Mouse (Mus musculus): ENCODE measurements around the gene Adamts20. TPM values are rescaled to one million over a fixed set of nuclear protein-coding genes. Genes with fewer than 3 reads are reported as not detected.
"Not testable (repeated sequence)": the region's sequence is repeated elsewhere in the genome, so short reads cannot be mapped to it uniquely, and the experiment has no call there.

The Adamts20 gene
- total RNA-seq (2015; ENCODE audit: low replicate concordance) (not detected in 2 replicates), total RNA-seq (2017; ENCODE audit: low replicate concordance) (not detected in 2 replicates)

- no peak for ATAC-seq (replicated peaks; ENCODE audit: low FRiP score, poor library complexity, severe bottlenecking)
These were observed at the start of gene Adamts20 for GRCm38 (mm10) chr15:94465318-94465717. Gene Adamts20, minus strand, starts transcription at chr15:94465418.

GRCm38 (mm10) chr15:94503451-94504215 lies 38.4 kb upstream of the Adamts20 start:
- ATAC-seq (replicated peaks; ENCODE audit: low FRiP score, poor library complexity, severe bottlenecking): no peak

GRCm38 (mm10) chr15:94499260-94499659 lies 34.0 kb upstream of the Adamts20 start:
- ATAC-seq (replicated peaks; ENCODE audit: low FRiP score, poor library complexity, severe bottlenecking): no peak

GRCm38 (mm10) chr15:94495936-94496335 lies 30.7 kb upstream of the Adamts20 start:
- no peak for ATAC-seq (replicated peaks; ENCODE audit: low FRiP score, poor library complexity, severe bottlenecking)

GRCm38 (mm10) chr15:94494445-94494844 lies 29.2 kb upstream of the Adamts20 start:
- no peak for ATAC-seq (replicated peaks; ENCODE audit: low FRiP score, poor library complexity, severe bottlenecking)

- no peak for ATAC-seq (replicated peaks; ENCODE audit: low FRiP score, poor library complexity, severe bottlenecking)
These were observed 24.2 kb upstream of the Adamts20 start for GRCm38 (mm10) chr15:94489433-94489832.

- not testable (repeated sequence) for ATAC-seq (replicated peaks; ENCODE audit: low FRiP score, poor library complexity, severe bottlenecking)
These were observed 22.8 kb upstream of the Adamts20 start for GRCm38 (mm10) chr15:94488028-94488427.

GRCm38 (mm10) chr15:94482555-94482954 lies 17.3 kb upstream of the Adamts20 start:
- no peak for ATAC-seq (replicated peaks; ENCODE audit: low FRiP score, poor library complexity, severe bottlenecking)

- no peak for ATAC-seq (replicated peaks; ENCODE audit: low FRiP score, poor library complexity, severe bottlenecking)
These were observed 15.6 kb upstream of the Adamts20 start for GRCm38 (mm10) chr15:94480792-94481191.

GRCm38 (mm10) chr15:94480248-94480647 lies 15.0 kb upstream of the Adamts20 start:
- no peak for ATAC-seq (replicated peaks; ENCODE audit: low FRiP score, poor library complexity, severe bottlenecking)

- no peak for ATAC-seq (replicated peaks; ENCODE audit: low FRiP score, poor library complexity, severe bottlenecking)
These were observed 14.4 kb upstream of the Adamts20 start for GRCm38 (mm10) chr15:94479513-94480136.

- ATAC-seq (replicated peaks; ENCODE audit: low FRiP score, poor library complexity, severe bottlenecking): no peak
These were observed 13.5 kb upstream of the Adamts20 start for GRCm38 (mm10) chr15:94478706-94479105.

- no peak for ATAC-seq (replicated peaks; ENCODE audit: low FRiP score, poor library complexity, severe bottlenecking)
These were observed 12.1 kb upstream of the Adamts20 start for GRCm38 (mm10) chr15:94477287-94477686.

GRCm38 (mm10) chr15:94475975-94476374 lies 10.8 kb upstream of the Adamts20 start:
- ATAC-seq (replicated peaks; ENCODE audit: low FRiP score, poor library complexity, severe bottlenecking): no peak

- no peak for ATAC-seq (replicated peaks; ENCODE audit: low FRiP score, poor library complexity, severe bottlenecking)
These were observed 5.1 kb upstream of the Adamts20 start for GRCm38 (mm10) chr15:94470361-94470760.

- ATAC-seq (replicated peaks; ENCODE audit: low FRiP score, poor library complexity, severe bottlenecking): no peak
These were observed 337 bp downstream of the Adamts20 start for GRCm38 (mm10) chr15:94464881-94465280.

- no peak for ATAC-seq (replicated peaks; ENCODE audit: low FRiP score, poor library complexity, severe bottlenecking)
These were observed 2.0 kb downstream of the Adamts20 start for GRCm38 (mm10) chr15:94463251-94463650.

GRCm38 (mm10) chr15:94462206-94462605 lies 3.0 kb downstream of the Adamts20 start:
- ATAC-seq (replicated peaks; ENCODE audit: low FRiP score, poor library complexity, severe bottlenecking): no peak

GRCm38 (mm10) chr15:94461166-94461565 lies 4.1 kb downstream of the Adamts20 start:
- ATAC-seq (replicated peaks; ENCODE audit: low FRiP score, poor library complexity, severe bottlenecking): no peak

GRCm38 (mm10) chr15:94457636-94458390 lies 7.4 kb downstream of the Adamts20 start:
- no peak for ATAC-seq (replicated peaks; ENCODE audit: low FRiP score, poor library complexity, severe bottlenecking)

GRCm38 (mm10) chr15:94452848-94453247 lies 12.4 kb downstream of the Adamts20 start:
- ATAC-seq (replicated peaks; ENCODE audit: low FRiP score, poor library complexity, severe bottlenecking): no peak
